In the genomic region with DNA sequence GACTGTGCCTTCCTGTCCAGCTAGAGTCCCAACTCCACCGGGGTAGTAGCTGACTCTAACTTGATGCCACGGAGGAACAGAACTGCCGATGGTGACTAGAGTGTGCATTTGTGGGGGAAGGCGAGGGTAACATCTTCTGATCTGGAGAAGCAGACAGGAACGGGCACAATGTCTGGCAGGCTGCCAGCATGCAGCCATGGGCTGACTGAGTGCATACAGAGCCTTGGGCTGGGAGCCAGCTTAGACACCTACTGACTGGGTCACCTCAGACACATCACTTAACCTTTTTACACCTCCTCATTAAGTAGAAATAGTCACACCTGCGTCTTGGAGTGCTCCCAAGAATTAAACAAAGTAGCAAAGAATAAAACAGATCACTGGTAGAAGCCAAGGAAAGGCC, we compare ENCODE assay signal across 9 mouse cellular contexts. TPM values are rescaled to one million over a fixed set of nuclear protein-coding genes. Genes with fewer than 3 reads are reported as not detected.
DNase-seq lines count a peak whose midpoint lies in the region; ATAC-seq and TF ChIP-seq lines count a peak whose summit lies in the region.
"Had no signal": no experiment of that assay in that cellular context is flagged by ENCODE, and none has a peak within 500 bp of the region (broad histone marks: within the 10 kb centered on the region; RNA-seq: fewer than 3 reads in every experiment).

No protein-coding gene starts in this region.

- peaks cover 51% of the 10 kb centered on the region for H3K4me1 ChIP-seq in heart, embryonic 13.5 days
- H3K4me1 ChIP-seq in midbrain, postnatal 0 days (ENCODE audit: insufficient read depth, low read length): 0 out of 2 replicates have a peak, but pooled peaks cover 6% of the 10 kb centered on the region

- no peak for DNase-seq in heart, adult 9 months (ENCODE audit: low spot score in 2 of 2)
- DNase-seq in urinary bladder, postnatal 14 days (ENCODE audit: low spot score): peak; percentile 60
- DNase-seq in urinary bladder, adult 2 months (ENCODE audit: low spot score): no peak
- peak; percentile 60 to 71 for DNase-seq in kidney, adult 8-10 months
- DNase-seq in midbrain, postnatal 0 days (ENCODE audit: low spot score): peak; percentile 30
- no peak for DNase-seq in layer of hippocampus, postnatal 14 days (ENCODE audit: low spot score in 2 of 2)

- no peak for TF ChIP-seq CTCF in midbrain, postnatal 0 days (IDR thresholded peaks at IDR 0.05)

- H3K27ac ChIP-seq in heart, embryonic 13.5 days (replicated peaks): 0 out of 2 replicates have a peak overlapping the region, but pooled peaks have one; percentile 42
- H3K27ac ChIP-seq in midbrain, postnatal 0 days (ENCODE audit: low read depth, low read length): no peak overlapping the region
- H3K27ac ChIP-seq: limb, embryonic 15.5 days had no signal

- no peak overlapping the region for H3K4me3 ChIP-seq in heart, embryonic 13.5 days
- no peak overlapping the region for H3K4me3 ChIP-seq in midbrain, postnatal 0 days (ENCODE audit: low read depth, low read length)
- H3K4me3 ChIP-seq: limb, embryonic 15.5 days had no signal

- no peaks in the 10 kb centered on the region; the same call in none of the 2 replicates for H3K36me3 ChIP-seq in heart, embryonic 13.5 days
- H3K36me3 ChIP-seq in midbrain, postnatal 0 days (ENCODE audit: insufficient read depth, low read length): no peaks in the 10 kb centered on the region

- peak overlapping the region; percentile 35; the same call in 1 of the 2 replicates for H3K9ac ChIP-seq in heart, embryonic 13.5 days
- no peak overlapping the region for H3K9ac ChIP-seq in midbrain, postnatal 0 days (replicated peaks; ENCODE audit: low read length, poor library complexity, severe bottlenecking)
- H3K9ac ChIP-seq: limb, embryonic 15.5 days had no signal

- H3K27me3 ChIP-seq in heart, embryonic 13.5 days (replicated peaks): no peaks in the 10 kb centered on the region
- no peaks in the 10 kb centered on the region for H3K27me3 ChIP-seq in midbrain, postnatal 0 days (ENCODE audit: insufficient read depth, low read length)
- H3K27me3 ChIP-seq: limb, embryonic 15.5 days had no signal

- no peaks in the 10 kb centered on the region for H3K9me3 ChIP-seq in heart, embryonic 13.5 days
- no peaks in the 10 kb centered on the region for H3K9me3 ChIP-seq in midbrain, postnatal 0 days (ENCODE audit: low read length)
- H3K9me3 ChIP-seq: limb, embryonic 15.5 days had no signal

- WGBS in heart, embryonic 13.5 days: 21% methylated on average over 6 of the region's 6 CpGs
- 56% methylated on average over 6 of the region's 6 CpGs for WGBS in midbrain, postnatal 0 days

- ATAC-seq in heart, embryonic 13.5 days (ENCODE audit: extremely low read depth, insufficient number of reproducible peaks, low FRiP score, low TSS enrichment): no peak
- ATAC-seq in midbrain, postnatal 0 days (ENCODE audit: low FRiP score): no peak
- no peak for ATAC-seq in erythroblast, adult 5-6 weeks (replicated peaks; ENCODE audit: low FRiP score, poor library complexity, severe bottlenecking)

- H3K4me2 ChIP-seq in heart, embryonic 13.5 days: peak overlapping the region; percentile 43
- H3K4me2 ChIP-seq in midbrain, postnatal 0 days (ENCODE audit: low read depth, low read length, poor library complexity, severe bottlenecking): no peak overlapping the region
- H3K4me2 ChIP-seq: limb, embryonic 15.5 days had no signal

RNA-seq across cellular contexts. Expression of gene Wwc2, which starts 28.7 kb away (rescaled TPM):
- 10.6 and 11.1 TPM in 2 replicates for polyA plus RNA-seq in heart, embryonic 13.5 days (2015; fragmentation: Nextera tagmentation; extraction: Ambion mirVana)
- polyA plus RNA-seq in urinary bladder, adult 2 months (2012; rRNA removed): 6.1 and 7.6 TPM in 2 replicates
- 9.6 and 10.1 TPM in 2 replicates for total RNA-seq in midbrain, postnatal 0 days (2014; rRNA removed)
- 4.0 and 4.5 TPM in 2 replicates for polyA plus RNA-seq in midbrain, postnatal 0 days (2015; fragmentation: Nextera tagmentation; extraction: Ambion mirVana)
- 1.3 and 1.7 TPM in 2 replicates for total RNA-seq in erythroblast, adult 5-6 weeks (2015; ENCODE audit: low replicate concordance)
- total RNA-seq in erythroblast, adult 5-6 weeks (2017; ENCODE audit: low replicate concordance): 0.17 and 0.42 TPM in 2 replicates
- 10 to 100 TPM; 28.0 to 29.4 TPM for total RNA-seq in layer of hippocampus, postnatal 14 days (2021)

Comparison
In these comparisons a context has a peak if more than half of its experiments do, and no peak if none do; other contexts are left out.
1. DNase-seq: peak in urinary bladder, postnatal 14 days (single experiment), kidney, adult 8-10 months (2 of 2) and midbrain, postnatal 0 days (single experiment); none in heart, adult 9 months (0 of 2), urinary bladder, adult 2 months (single experiment) and layer of hippocampus, postnatal 14 days (0 of 2).